Mouse (Mus musculus) liver, embryonic 12.5 days (tissue): ENCODE data around the gene Laptm4a. TPM values are rescaled to one million over a fixed set of nuclear protein-coding genes. Genes with fewer than 3 reads are reported as not detected.

Experiments used
- ATAC-seq: fragments of 200-750 bp; cut with Nextera tagmentation; 2 replicates; pipeline ENCODE4 v1.8.0; 2017; ENCODE audit warnings: moderate number of reproducible peaks, mild to moderate bottlenecking, moderate library complexity
- H3K27ac ChIP-seq: fragments of 300-500 bp; sonication (generic); 2 replicates; pipeline ENCODE4 v1.5.1; 2016; ENCODE audit warnings: mild to moderate bottlenecking
- H3K27me3 ChIP-seq: fragments of 300-500 bp; sonication (generic); replicated peaks from 2 replicates; pipeline ENCODE4 v1.6.1; 2016; ENCODE audit warnings: mild to moderate bottlenecking, moderate library complexity
- H3K36me3 ChIP-seq: fragments of 300-500 bp; sonication (generic); 2 replicates; pipeline ENCODE4 v1.6.1; 2016; ENCODE audit warnings: mild to moderate bottlenecking, moderate library complexity
- H3K4me1 ChIP-seq: fragments of 300-500 bp; sonication (generic); 2 replicates; pipeline ENCODE4 v1.6.1; 2016
- H3K4me2 ChIP-seq: fragments of 300-500 bp; sonication (generic); 2 replicates; pipeline ENCODE4 v1.6.1; 2016; ENCODE audit warnings: mild to moderate bottlenecking, moderate library complexity
- H3K4me3 ChIP-seq: fragments of 300-500 bp; sonication (generic); 2 replicates; pipeline ENCODE4 v1.5.1; 2016; ENCODE audit warnings: mild to moderate bottlenecking, moderate library complexity
- H3K9ac ChIP-seq: fragments of 300-500 bp; sonication (generic); 2 replicates; pipeline ENCODE4 v1.6.1; 2016; ENCODE audit warnings: mild to moderate bottlenecking, moderate library complexity
- H3K9me3 ChIP-seq: fragments of 300-500 bp; sonication (generic); replicated peaks from 2 replicates; pipeline ENCODE4 v1.6.1; 2016; ENCODE audit warnings: mild to moderate bottlenecking, moderate library complexity
- WGBS: fragments of 180-500 bp; shearing (Covaris S2); methylation state at CpG from one replicate; pipeline ENCODE4 v1.1.7; 2016; ENCODE audit not compliant: insufficient replicate concordance; 5-methylcytosine and 5-hydroxymethylcytosine counted together
- polyA plus RNA-seq: library from polyadenylated mRNA; unstranded; fragments of >200 nt; fragmentation: Nextera tagmentation; extraction: Ambion mirVana; gene quantifications from 2 replicates; pipeline ENCODE4 v1.2.1, GENCODE M21; 2016

Gene Laptm4a
- polyA plus RNA-seq, 1 experiment from 2014 or later = 71.0 TPM

GRCm38 (mm10) chr12:8975076-8975475 lies 53.6 kb downstream of the Laptm4a start:
- no peak for ATAC-seq

More at GRCm38 (mm10) chr12:8975076-8975475, 53.6 kb downstream of the Laptm4a start:
- Histone ChIP-seq H3K27ac (no peak overlapping the region), H3K9me3 (no peaks in the 10 kb centered on the region), H3K27me3 (peaks cover 24% of the 10 kb centered on the region), H3K4me3 (no peak overlapping the region), H3K4me2 (no peak overlapping the region), H3K36me3 (no peaks in the 10 kb centered on the region), H3K9ac (no peak overlapping the region), H3K4me1 (peaks cover 8% of the 10 kb centered on the region; the same call in 1 of the 2 replicates)
- WGBS = 72% methylated on average over 3 of the region's 3 CpGs

Other genes starting within 250 kb of the Laptm4a start
- gene Pum2, start 247.5 kb upstream of the Laptm4a start, polyA plus RNA-seq = 26.5 and 26.7 TPM in 2 replicates
- gene Sdc1, start 150.3 kb upstream of the Laptm4a start, polyA plus RNA-seq = 27.7 and 30.2 TPM in 2 replicates
- gene Matn3, start 26.3 kb downstream of the Laptm4a start, polyA plus RNA-seq = 0.11 and 0.26 TPM in 2 replicates
- gene Wdr35, start 52.2 kb downstream of the Laptm4a start, polyA plus RNA-seq = 2.4 and 2.5 TPM in 2 replicates
- 17.7 and 18.3 TPM in 2 replicates for gene Ttc32, start 108.3 kb downstream of the Laptm4a start, polyA plus RNA-seq